Mouse (Mus musculus) fibroblast of lung, adult 2 months (primary cell): ENCODE results near the gene Kif5a.
"Not testable (repeated sequence)": the region's sequence is repeated elsewhere in the genome, so short reads cannot be mapped to it uniquely, and the experiment has no call there.

Experiments used
- DNase-seq: peaks from one replicate; pipeline ENCODE4 v3.0.0-alpha.2; 2011; ENCODE audit warnings: low read depth

The Kif5a gene

DNA sequence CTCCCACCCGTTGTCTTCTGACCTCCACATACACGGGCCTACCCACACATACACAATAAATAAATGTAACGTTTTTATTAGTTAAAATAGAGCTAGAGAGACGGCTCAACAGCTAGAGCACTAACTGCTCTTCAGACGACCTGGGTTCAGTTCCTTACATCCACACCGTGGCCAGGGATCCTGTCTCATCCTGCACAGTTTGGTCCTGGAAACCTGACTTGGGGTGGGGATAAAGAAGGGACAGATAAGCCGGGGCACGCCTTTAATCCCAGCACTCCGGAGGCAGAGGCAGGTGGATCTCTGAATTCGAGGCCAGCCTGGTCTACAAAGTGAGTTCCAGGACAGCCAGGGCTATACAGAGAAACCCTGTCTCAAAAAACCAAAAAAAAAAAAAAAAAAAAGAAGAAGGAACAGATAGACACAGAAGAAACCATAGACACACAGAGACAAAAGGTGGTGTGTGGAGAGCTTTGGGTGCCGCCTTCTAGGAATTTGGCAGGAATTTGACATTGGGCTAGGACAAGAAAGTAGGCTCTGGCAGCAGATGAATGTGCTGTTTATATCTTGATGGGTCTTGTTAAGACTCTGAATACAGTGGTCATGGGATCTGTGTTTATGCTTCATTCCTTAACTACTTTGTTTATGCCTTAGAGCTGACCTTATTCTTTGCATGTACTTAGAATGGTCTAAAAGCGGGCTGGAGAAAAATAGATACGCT is 49.3 kb downstream of the Kif5a start:
- no peak for DNase-seq

DNA sequence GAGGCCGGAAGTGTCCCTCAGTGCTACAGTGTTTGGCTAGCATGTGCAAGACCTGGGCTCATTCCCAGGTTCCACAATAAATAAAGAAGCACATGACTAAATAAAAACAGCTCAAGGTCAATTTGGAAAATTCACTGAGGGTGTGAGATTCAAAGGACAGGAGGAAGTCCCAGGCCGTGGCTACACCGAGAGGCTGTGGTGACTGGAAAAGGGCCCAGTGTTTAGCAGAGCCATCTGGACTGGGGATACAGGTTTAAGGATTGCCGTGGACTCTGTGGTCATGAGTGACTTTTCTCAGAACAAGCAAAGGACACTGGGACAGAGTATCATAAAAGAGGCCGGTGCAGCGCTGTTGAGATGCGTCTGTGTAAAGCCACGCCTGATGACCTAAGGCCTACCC is 49.9 kb downstream of the Kif5a start:
- no peak for DNase-seq

DNA sequence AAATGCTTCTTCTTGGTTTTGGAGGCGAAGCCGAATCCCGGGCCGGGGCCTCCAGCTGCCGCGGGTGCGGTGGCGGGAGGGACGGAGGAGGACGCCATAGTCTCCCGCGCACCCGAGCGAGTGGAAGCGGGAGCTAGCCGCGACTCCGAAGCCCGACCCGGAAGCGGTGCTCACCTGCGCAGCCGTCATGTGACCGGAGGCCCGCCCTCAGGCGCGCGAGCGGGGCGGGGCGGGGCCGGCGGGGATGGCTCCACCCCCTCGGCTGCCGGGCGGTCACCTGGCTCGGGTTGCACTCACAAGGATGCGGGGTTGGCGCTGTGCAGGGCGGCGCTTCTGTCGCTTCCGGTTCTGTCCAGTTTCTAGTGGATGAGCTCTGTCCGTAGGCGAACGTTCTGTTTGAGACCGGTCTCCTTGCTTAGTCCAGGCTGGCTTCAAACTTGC is 51.7 kb downstream of the Kif5a start, which contains the start of gene Pip4k2c:
Gene Pip4k2c (minus strand): TSS at position 172 of the 441 bp plus-strand sequence.
- DNase-seq = peak; percentile 76

DNA sequence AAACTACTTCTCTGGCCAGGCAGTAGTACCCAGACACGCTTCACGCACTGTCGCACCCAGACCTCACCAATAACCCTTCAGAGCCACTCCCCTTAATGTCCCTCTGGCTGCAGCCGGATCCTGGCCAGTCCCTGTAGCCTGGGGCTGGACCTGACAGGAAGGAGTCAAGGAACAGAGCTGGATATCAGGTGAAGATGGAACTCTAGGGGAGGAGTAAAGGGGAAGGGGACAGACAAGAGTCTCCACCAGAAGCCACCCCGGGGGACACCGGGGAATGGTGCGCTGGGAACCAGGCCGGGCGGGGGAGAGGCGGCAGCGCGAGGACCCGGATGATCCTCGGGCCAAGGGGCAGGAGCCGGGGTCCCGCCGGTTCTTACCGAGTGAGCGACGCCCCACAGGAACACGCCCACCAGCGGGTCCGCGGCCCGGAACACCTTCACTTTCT is 52.2 kb downstream of the Kif5a start:
- DNase-seq = no peak

DNA sequence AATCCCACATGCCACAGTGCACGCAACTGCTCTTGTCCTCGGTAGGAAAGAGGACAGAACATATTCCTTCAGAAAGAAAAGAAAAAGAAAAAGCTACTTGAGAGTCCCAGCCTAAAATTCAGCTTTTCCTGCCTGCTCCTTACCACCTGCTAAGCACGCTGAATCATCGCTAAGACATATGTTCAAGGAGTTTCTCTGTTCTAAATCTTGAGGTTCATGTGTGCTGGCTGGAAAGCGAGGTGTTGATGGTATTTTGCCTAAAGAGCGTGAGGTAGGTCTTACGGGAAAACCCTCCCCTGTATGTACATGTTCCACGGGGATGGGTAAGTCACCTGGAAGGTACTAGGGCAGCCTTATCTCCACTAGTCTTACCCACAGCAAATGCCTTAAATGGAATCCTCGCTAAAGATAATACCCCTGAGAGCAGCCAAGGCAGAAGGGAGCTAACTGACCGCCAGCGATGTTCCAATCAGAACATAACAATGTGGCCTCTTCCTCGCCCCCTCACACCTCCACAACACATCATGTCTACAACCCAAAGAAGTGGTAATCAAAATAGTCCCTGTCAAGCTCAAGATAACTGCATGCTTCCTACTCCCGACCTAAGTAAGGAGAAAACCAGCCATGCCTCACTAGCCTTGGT is 53.1 kb downstream of the Kif5a start:
- no peak for DNase-seq

DNA sequence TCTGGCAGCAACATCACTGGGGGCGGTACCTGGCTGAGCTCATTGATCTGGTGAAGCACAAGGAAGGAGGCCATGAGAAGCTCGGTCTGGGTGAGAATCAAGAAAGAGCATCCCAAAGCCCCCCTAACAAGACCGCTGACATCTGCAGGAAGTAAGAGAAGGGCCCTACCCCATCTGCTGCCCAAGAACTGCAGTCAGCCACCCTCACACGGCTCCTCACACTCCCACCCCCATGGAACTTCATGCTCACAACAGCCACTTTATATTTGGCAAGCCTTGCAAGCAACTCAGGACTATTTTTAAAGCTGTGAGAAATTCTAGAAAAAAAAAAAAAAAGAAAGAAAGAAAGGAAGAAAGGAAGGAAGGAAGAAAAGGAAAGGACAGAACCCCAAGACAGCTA is 54.2 kb downstream of the Kif5a start:
- DNase-seq = no peak

DNA sequence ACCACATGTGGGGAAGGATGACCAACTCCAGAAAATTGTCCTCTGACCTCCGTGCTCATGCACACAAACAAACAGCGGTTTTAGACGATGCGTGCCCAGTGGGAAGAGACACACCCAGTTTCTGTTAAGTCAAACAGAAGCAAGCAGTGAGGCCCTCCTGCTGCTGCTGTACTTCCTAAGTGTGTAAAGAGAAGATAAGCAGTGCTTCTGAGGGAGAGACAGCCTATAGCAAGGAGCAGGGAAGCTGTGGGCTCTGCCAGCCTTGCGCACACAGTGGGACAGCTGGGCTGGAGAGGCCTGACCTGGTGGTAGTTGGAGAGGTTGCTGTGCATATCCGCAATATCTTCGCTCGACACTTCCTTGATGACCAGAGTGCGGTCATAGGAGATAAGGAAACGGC is 57.8 kb downstream of the Kif5a start:
- DNase-seq = no peak

DNA sequence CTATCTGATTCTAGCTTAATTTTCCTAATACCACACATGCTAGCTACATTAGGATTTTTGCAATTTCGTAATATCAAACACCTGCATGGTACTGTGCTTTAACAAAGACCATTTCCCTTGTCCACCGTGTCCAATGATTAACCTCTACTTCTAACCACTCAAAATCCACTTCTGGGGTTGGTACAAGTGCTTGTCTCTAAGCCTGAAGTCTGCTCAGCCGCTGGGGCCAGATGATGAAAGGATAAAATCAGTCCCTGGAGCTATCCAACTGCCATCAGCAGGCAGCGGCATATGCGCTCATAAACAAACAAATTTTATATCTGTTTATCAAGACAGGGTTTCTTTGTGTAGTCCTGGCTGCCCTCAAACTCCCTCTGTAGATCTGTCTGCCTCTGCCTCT is 58.6 kb downstream of the Kif5a start:
- DNase-seq = no peak

DNA sequence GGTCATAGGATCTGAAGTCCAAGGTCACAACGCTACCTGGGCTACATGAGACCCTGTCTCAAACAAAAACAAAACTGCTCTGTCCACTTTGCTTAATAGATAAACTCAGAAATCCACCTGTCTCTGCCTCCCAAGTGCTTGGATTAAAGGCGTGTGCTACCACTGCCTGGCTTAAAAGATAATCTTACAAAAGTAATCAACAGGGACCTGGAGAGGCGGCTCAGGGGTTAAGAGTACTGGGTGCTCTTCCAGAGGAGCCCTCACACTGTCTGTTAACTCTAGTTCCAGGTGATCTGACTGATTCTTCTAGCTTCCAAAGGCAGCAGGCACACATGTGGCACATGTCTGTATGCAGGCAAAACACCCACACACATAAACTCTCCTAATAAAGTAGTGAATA is 60.0 kb downstream of the Kif5a start:
- DNase-seq = no peak

DNA sequence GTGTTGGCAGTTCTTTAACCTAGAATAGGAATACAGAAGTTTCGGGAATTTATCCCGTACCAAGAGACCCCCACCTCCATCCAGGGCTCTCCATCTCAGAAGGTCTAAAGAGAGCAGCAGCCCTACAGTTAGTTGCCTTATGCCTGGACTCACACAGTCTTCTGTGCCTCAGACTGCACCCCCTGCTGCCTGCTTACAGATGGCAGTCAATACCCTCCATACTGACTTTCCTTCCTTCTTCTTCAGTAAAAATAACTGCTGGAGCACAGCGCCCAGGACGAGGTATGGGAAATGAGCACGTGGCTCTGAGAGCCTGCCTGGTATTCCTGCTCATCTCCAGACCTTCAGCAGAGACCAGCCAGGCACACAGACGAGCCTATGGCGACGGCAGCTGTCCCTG is 62.9 kb downstream of the Kif5a start:
- DNase-seq = no peak

DNA sequence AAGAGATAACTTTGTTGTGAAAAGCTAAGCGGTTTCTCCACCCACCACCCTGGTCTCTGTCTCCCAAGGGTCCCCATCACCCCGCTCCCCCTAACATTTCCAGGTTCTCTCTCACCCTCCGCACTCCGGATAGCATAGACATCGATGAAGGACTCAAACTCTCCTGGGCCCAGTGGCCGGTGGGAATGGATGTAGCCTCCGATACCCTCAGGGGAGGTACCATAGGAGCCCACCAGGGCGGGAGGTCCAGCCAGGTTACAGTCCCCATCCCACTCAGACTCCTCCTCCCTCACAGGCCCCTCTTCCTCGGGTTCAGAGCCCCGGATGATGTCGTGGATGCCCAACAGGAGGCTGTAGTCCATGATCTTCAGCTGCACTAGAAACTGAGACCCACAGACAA is 63.7 kb downstream of the Kif5a start:
- DNase-seq = no peak

DNA sequence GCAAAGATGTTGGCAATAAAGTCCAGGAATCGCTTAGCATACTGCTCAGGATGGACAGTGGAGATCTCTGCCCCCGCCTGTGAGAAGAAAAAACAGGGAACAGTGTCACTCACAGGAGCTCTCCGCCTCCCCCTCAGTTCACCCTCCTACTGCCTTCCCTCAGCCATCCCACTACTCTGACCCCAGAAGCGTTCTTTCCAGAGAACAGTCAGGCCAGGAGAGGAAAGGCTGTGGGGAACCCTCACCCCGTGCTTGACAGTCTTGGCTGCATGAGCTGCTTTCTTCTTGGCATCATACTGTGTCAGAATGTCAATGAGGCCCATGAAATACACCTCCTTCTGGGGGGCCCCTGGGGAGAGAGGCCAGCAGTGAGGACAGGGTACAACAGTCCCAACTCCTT is 64.1 kb downstream of the Kif5a start:
- DNase-seq = no peak

DNA sequence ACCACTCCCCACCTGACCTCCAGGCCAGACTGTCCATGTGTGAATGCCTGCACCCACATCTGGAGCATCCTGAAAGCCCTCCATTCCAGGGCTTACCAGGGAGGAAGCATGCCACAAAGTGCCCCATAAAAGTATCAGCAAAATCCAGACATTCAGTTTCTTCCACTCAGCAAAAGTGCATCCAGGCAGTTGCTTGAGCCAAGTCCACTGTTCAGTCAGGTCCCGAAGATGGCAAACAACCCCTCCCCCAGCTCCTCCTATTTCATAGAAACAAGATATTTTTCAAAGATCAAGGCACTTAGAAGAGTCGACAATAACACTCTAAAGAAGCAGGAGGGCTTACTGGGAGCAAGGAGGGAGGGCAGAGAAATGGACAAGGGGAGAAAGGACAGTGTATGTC is 64.7 kb downstream of the Kif5a start:
- no peak for DNase-seq

DNA sequence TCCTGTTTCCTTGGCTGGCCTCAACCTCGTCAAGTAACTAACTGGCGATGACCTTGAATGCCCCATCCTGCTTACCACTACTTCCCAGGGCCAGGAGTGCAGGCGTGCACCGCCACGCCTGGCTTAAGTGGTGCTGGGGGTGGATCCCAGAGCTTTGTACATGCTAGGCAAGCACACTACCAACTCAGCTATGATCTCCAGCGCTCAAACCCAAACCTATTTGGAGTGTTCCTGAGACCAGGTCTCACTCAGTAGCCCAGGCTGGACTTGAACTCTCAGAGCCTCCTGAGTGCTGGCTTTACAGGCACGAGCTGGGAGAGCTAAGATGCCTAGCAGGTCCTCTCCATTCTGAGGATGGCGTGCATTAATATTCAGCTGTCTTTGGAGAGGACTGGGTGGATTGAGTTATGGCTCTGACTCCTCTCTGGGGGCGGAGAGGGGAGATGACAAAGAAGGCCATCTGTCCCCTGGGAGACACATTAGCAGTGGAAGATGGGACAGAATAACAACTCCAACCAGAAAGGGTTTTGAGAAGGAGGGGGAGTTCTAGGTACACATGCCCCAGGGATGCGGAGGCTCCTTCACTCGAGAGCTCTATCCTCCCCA is 65.5 kb downstream of the Kif5a start:
- no peak for DNase-seq

DNA sequence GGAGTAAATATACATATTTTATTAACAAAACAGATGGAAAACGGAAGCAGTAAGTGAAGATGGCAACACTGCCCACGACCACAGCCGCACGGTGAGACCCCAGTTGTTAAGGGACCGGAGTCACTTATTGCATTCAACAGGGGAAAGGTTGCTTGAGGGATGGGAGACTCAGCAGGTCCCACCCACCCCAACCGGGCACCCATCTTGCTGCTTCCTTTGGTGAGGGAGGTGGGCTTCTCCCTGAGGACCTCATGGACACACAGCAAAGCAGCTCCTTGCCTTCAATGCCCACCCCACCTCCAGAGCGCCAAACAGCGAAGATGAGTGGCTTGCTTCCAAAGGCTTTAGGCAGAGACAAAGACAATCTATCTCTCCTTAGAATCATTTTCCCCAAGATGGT is 66.0 kb downstream of the Kif5a start:
- DNase-seq = no peak

DNA sequence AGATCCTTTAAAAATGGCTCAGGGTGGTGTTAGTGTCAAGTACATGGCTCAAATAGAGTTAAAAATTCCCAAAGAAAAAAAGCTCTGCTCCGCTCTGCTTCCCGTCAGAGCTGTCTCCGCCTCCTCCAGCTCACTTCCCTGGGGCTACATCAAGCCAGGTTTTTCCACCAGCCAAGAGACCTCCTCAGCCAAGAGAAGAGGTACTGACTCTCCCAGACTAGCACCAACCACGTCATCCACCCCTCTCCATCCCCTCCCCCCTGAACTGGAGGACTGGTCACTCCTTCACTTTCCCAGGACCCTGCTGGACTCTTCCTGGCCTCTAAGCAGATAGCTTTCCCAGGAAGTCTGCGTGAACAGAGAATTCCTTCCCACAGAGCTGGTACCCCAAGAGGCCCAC is 66.8 kb downstream of the Kif5a start:
- DNase-seq = peak; percentile 95

DNA sequence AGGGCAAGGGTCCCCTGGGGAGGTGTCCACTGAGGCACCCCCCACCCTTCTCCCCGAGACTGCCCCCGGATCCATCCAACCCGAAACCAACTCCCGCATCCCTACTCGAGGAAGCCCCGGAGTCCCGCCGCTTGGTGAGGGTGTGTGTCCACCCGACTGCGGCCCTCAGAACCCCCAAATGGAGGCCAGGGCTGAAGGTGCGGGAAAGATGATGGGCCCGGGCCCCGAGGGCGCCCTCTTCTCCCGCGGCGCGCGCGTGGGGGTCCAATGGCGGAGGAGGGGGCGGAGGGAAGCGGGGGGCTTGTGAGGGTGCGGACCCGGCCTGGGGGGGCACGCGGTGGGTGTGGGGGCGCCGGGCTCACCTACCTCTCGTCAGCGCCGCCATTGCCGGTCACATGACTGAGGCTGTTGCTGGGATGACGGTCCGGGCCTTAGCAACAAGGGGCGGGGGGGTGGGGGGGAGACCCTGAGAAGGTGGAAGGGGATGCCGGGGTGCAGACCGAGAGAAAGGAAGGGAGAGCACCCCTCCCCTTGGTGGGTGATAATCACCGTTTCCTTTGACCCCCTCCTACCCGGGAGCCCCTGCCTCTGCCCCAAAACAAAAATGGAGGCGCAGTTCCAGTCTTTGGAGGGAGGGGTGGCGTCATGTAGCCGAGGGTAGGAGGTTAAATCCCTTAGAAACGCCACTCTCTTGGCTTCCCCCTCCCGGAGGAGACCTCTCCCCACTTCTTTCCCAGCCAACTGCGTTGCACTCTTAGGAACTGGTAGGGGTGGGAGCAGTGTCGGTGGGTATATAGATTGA is 67.6 kb downstream of the Kif5a start, which contains the start of gene Dtx3:
Gene Dtx3 (minus strand): TSS at position 401 of the 802 bp plus-strand sequence.
- no peak for DNase-seq

DNA sequence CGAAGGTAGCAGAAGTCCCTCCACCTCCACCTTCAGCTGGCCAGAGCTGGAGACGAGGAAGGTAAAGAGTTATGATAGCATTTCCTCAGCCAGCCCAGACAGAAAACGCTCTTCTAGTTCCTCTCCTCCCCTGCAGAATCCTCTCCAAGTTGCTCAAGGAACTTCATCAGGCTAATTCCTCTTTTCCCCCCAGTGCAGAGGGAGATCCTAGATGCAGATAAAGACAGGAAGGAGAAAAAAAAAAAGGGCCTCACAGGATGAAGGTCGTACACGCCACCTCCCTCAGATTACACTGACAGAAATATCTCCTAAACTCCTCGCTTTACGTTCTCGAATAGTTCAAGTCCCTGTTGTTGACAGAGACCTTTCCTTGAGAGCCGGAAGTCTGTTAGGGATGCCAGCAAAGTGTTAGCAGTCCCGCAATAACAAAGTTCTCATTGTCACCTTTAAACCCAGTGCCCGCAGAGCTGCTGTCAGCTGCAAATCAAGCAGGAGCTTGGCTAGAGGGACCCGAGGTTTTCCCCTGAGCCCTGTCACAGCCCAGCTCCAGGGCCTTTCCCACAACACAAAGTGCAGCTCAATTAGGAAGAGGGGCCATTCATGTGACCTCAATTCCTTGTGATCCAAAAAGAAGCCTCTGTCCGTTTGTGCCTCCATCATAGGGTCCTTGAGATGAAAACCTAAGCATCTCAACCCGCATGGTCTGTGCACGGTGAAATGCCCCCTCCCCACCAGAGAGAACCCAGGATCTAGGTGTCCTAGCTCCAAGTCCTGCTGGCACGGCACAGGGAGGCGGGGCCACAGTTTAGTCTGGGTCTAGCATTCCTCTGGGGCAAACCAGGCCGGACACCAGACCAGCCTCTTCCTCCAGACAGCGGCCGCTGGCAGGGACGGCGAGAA is 68.5 kb downstream of the Kif5a start:
- DNase-seq = peak; percentile 56

DNA sequence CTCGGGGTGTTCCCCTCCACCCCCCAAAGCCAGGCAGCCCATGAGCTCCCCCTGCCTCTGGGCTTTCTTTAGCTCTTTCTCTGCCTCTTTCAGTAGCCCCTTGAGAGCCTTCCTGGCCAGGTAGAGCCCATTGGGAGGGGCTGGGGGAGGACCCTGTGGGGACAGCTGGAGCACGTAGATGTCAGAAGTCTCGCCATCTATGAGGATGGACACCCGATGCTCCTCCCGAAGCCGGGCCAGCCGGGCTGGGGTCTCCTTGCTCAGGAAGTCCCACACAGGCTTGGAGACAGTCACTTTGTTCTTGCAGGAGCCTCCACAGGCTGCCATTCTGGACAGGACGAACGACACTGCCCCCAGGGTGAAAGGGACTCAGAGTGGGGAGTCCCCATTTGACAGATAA is 70.1 kb downstream of the Kif5a start:
- DNase-seq = no peak

DNA sequence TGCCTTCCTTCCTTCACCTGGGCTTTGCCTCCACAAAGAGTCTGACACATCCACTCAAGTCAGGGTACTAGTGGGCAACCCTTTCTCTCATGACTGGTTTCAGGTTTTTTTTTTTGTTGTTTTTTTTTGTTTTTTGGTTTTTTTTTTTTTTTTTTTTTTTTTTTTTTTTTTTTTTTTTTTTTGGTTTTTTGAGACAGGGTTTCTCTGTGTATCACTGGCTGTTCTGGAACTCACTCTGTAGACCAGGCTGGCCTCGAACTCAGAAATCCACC is 71.2 kb downstream of the Kif5a start:
- DNase-seq = not testable (repeated sequence)

DNA sequence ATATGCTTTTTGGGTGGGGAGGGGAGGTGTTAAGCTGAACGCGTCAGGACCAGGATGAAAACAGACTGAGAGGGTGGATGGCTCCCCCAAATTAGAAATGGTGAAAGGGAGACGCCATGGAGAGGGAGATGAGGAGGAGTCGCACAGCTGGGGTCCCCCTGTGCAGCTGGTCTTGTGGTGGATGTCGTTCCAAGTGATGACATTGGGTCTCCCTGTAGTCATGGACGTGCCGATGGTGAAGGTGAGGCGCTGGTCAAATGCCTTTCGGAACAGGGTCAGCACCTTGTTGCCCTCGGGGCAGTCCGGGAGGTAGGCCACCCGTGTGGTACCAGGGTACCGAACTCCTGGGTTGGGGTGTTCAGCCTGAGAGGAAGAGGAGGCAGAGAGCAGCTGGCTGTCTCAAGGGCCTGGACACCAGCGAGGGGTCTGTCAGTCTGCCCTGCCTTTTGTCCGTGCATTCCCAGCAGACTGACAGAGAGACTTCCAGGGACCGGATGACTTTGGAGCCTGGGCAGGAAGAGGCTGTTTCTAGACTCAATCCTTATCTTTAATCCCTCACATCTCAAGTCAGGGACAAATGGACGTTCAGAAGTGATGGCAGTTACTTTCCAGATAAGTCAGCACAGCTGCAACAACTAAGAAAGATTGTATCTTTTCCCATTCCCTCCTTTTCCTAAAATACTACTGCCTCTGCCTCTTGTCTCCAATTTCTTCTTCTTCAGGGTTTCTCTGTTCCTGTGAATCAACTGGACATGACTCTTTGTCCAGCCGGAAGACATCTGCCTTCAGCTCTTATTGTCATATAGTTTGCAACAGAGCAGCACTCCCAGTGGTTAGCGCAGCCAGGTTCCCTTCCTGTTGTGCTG is 71.7 kb downstream of the Kif5a start:
- no peak for DNase-seq
